Mouse (Mus musculus): ENCODE data around the gene Nsun5. TPM values are rescaled to one million over a fixed set of nuclear protein-coding genes. Genes with fewer than 3 reads are reported as not detected.
"Not testable (repeated sequence)": the region's sequence is repeated elsewhere in the genome, so short reads cannot be mapped to it uniquely, and the experiment has no call there.

The Nsun5 gene
- total RNA-seq, 1 experiment from 2014 or later, result 16.8 TPM

GRCm38 (mm10) chr5:135369196-135369595 lies 557 bp upstream of the Nsun5 start:
- not testable (repeated sequence) for ATAC-seq (replicated peaks; ENCODE audit: low read depth, poor library complexity, severe bottlenecking)

DNA sequence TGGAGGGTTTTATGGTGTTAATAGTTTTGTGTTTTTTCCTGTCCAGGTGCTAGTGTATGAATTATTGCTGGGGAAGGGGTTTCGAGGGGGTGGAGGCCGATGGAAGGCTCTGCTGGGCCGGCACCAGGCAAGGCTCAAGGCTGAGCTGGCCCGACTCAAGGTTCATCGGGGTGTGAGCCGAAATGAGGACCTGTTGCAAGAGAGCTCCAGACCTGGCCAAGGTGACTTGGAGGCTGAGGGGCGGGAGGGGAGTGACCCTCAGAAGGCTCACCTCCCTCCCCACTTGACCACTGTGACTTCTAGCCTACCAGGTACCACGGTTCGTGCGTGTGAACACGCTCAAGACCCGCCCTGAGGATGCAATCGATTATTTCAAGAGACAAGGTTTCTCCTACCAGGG lies 1.4 kb downstream of the Nsun5 start:
- ATAC-seq (replicated peaks; ENCODE audit: low read depth, poor library complexity, severe bottlenecking), result no peak

DNA sequence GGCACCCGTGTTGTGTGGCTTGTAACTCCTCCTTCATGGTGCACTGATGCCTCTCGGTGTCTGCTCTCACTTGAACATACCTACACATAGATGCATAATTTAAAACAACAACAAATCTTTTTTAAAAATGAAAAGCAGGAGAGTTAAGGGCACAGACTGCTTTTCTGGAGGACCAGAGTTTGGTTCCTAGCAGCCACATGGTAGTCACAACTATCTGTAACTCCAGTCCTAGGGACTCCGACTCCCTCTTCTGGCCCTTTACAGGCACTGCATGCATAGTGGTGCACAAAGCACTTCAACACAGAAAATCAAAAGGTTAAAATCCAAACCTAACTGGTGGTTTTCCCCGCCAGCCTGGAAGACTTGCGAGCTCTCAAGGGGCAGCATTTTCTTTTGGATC lies 3.8 kb downstream of the Nsun5 start:
- no peak for ATAC-seq (replicated peaks; ENCODE audit: low read depth, poor library complexity, severe bottlenecking)

DNA sequence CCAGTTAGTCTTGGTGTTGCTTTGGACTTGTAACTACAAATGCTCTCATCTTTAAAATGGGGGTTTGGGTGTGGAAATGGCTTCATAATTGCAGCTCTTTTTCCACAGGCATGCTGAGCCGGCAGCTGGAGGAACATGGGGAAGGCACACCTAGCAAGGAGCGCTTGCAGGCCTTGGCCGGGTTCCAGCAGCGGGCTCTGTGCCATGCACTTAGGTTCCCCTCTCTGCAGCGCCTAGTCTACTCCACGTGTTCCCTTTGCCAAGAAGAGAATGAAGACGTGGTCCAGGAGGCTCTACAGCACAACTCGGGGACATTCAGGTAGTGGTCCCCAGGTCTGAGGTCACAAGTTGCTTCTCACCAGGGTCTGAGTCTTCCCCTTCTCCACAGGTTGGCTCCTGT lies 5.4 kb downstream of the Nsun5 start:
- ATAC-seq (replicated peaks; ENCODE audit: low read depth, poor library complexity, severe bottlenecking), result no peak

GRCm38 (mm10) chr5:135376341-135376740 lies 6.6 kb downstream of the Nsun5 start:
- ATAC-seq (replicated peaks; ENCODE audit: low read depth, poor library complexity, severe bottlenecking), result no peak

DNA sequence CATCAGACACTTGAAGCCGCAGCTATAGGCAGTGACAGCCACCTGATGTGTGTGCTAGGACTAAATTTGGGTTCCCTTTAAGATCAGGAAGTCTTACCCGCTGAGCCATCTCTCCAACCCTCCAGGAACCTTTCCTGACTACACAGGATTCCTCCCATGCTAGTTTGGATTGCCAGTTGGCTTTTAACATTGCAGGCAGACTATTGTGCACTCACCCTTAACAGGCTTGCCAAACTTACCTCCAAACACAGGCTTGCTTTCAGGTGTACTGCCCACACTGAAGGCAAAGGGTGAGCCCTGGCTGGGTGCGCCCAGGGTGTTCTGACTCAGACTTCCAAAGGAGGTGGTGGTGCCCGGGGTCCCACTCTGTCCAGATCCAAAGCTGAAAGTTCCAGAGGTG lies 10.9 kb downstream of the Nsun5 start:
- ATAC-seq (replicated peaks; ENCODE audit: low read depth, poor library complexity, severe bottlenecking), result no peak

DNA sequence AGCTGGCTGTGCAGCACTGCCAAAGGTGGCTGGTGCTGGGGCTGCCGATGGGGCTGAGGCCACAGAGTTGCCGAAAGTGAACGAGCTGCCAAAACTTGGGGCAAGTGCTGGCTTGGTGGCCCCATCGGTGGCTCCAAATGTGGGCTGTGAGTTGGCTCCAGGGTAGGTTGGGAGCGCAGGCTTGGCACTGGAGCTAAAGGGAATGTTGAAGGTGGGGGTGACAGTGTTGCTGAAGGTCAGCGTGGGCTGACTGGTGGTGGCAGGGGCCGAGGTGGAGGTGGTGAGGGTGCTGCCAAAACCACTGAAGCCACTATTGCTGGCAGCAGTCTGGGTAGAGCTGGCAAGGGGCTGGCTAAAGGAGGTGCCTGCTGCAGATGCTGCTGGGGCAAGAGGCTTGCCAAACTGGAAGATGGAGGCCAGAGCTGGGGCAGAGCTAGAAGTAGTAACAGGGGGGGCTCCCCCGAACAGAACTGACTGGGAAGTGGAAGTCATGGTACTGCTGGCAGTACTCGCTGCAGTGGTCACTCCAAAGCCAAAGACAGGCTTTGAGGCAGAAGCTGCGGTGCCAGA lies 11.7 kb downstream of the Nsun5 start:
- ATAC-seq (replicated peaks; ENCODE audit: low read depth, poor library complexity, severe bottlenecking), result no peak

DNA sequence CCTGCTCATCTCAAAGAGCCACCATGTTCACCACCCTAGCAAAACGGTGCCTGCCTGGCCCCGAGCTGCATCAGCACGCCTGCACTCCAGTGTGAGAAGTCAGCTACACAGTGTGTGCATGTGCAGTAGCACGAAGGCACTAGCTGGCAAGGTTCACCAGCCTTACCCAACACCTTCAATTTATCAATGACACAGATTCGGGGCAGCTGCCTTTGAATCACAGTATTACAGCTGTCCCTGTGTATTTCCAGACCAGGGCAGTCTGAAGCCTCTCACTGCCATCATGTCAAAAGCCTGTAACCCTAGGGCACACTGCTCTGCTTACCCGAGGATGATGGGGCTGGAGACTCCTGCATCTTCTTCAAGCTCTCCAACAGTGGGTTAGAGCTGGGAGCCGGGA lies 13.0 kb downstream of the Nsun5 start:
- ATAC-seq (replicated peaks; ENCODE audit: low read depth, poor library complexity, severe bottlenecking), result no peak

DNA sequence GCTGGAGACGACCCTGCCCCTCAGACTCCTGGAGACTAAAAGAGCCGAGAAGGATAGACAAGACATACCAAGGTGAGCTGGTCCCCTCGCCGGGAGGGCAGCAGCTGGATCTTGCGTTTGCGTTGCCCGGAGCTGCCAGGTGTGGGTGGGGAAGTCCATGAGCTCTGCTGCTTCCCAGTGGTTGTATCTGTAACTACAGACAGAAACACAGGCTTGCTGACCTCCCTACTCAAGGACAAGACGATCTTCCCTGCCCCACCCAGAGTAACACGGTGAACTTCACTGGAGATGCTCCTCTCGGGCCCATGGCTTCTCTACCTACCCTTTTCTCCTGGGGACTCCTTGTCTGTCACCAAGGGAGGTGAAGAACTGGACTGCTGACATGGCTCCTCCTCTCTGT lies 14.0 kb downstream of the Nsun5 start:
- ATAC-seq (replicated peaks; ENCODE audit: low read depth, poor library complexity, severe bottlenecking), result no peak

DNA sequence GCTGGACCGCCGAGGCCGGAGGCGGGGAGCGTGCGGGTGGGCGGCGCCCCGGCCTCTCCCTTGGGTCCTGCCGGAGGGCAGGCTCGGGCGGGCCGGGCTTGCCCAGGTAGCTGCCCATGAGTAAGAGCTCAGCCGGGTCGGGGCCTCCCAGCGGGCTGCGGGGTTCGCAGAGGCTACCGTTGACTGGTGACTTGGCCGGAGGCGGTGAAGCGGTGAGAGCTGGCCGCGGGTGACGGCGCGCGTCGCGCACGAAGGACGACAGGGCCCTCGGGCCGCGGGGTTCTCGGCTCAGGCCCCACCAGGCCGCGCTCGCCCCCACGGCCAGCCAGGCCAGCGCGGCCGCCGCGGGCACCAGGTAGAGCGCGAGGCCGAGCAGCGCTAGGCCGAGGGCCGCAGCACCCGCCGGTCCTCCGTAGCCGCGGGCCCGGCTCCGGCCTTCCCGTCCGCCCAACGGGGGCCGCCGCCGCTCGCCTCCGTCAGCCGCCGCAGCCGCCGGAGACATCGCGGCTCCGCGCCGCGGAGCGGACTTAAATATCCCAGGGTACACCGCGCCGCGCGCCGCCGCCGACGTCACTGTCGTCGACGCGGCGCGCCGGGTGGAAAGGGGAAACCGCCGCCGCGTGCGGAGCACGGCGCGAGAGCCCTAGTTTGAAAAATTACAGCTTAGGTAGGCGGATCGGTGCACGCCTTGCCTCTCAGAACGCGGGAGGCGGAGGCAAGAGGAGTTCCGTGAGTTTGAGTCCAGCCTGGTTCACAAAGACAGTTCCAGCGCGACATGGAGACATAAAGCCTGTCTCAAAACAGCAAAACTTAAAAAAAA lies 24.5 kb downstream of the Nsun5 start, which contains the start of gene Pom121:
TSS of gene Pom121 (minus strand) at position 543 of the 820 bp plus-strand sequence.
- peak; percentile 85 for ATAC-seq (replicated peaks; ENCODE audit: low read depth, poor library complexity, severe bottlenecking)

DNA sequence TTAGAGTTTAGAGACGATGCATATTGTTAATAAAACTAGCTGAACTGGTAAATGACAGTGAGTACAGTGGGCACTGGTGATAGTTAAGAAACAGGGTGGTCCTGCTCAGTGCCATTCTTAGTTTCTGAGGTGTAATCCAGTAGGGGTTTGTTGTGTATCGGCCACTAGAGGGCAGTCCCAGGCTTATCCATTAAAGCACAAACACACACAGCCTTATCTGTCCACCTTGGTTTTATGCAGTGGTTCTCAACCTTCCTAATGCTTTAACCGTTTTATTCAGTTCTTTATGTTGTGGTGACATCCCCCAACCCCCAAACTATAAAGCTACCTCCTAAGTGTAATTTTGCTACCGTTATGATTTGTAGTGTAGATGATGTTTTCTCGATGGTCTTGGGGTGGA lies 26.1 kb downstream of the Nsun5 start:
- peak; percentile 65 for ATAC-seq (replicated peaks; ENCODE audit: low read depth, poor library complexity, severe bottlenecking)

- no peak for ATAC-seq (replicated peaks; ENCODE audit: low read depth, poor library complexity, severe bottlenecking)
Observed at GRCm38 (mm10) chr5:135399382-135399781, 29.6 kb downstream of the Nsun5 start.

DNA sequence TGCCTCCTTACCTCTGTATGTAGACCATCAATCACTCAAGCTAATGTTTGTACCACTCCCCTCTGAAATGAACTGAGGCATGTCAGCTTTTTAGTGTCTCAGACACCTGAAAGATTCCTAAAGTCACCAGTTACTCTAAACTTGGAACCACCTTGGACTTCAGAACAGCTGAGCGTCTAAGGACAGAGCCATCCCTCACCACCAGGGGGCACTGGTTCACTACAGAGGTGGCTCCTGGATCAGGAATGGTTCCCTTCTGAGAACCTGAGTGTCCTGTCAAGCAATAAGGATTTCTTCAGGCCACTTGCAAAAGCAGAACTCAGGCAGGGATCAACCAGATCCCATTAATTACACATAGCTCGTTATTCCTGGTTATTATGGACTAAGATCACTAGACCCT lies 30.5 kb downstream of the Nsun5 start:
- peak; percentile 81 for ATAC-seq (replicated peaks; ENCODE audit: low read depth, poor library complexity, severe bottlenecking)

DNA sequence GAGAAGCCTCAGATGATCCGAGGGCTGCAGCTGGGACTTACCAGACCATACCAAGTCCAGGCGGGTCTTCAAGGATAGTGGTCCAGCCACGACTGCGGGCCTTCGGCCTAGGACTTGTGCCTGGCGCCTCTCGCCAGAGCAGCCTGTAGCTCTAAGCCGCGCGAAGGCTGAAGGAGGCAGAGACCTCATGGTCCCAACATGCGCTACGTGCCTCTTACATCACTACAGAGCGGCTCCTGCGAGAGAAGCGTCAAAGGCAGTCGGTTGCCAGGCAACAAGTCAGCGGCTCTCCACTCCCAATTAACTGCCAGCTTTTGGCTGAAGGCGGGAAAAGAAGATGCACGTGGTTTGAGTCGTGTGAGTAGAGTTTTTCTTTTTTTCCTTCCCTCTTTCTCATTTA lies 34.9 kb downstream of the Nsun5 start:
- ATAC-seq (replicated peaks; ENCODE audit: low read depth, poor library complexity, severe bottlenecking), result no peak

- no peak for ATAC-seq (replicated peaks; ENCODE audit: low read depth, poor library complexity, severe bottlenecking)
Observed at GRCm38 (mm10) chr5:135405437-135405836, 35.7 kb downstream of the Nsun5 start.

GRCm38 (mm10) chr5:135408114-135408513 lies 38.4 kb downstream of the Nsun5 start:
- no peak for ATAC-seq (replicated peaks; ENCODE audit: low read depth, poor library complexity, severe bottlenecking)

- no peak for ATAC-seq (replicated peaks; ENCODE audit: low read depth, poor library complexity, severe bottlenecking)
Observed at GRCm38 (mm10) chr5:135410266-135410665, 40.5 kb downstream of the Nsun5 start.

Other genes with a start within 250 kb of the Nsun5 start
- 12.7 and 18.0 TPM in 2 replicates for gene Tbl2, start 220.3 kb upstream of the Nsun5 start, total RNA-seq (2017)
- gene Bcl7b, start 201.7 kb upstream of the Nsun5 start, total RNA-seq (2017), result 30.3 and 32.8 TPM in 2 replicates
- 168 and 188 TPM in 2 replicates for gene Baz1b, start 182.7 kb upstream of the Nsun5 start, total RNA-seq (2017)
- 0.14 and 0.29 TPM in 2 replicates for gene Fzd9, start 118.7 kb upstream of the Nsun5 start, total RNA-seq (2017)
- not detected in 2 replicates for gene Fkbp6, start 19.9 kb upstream of the Nsun5 start, total RNA-seq (2017)
- not detected in 2 replicates for gene Trim50, start 16.7 kb upstream of the Nsun5 start, total RNA-seq (2017)
- gene Pom121, start 24.6 kb downstream of the Nsun5 start, total RNA-seq (2017), result 10.5 and 19.6 TPM in 2 replicates
- 4.2 and 8.5 TPM in 2 replicates for gene Hip1, start 175.2 kb downstream of the Nsun5 start, total RNA-seq (2017)
- not detected in 2 replicates for gene Ccl26, start 193.6 kb downstream of the Nsun5 start, total RNA-seq (2017)
- not detected in 2 replicates for gene Ccl24, start 203.1 kb downstream of the Nsun5 start, total RNA-seq (2017)

Data from common myeloid progenitor, adult 5-6 weeks (primary cell).